Mouse (Mus musculus) heart, embryonic 14.5 days (tissue): Measurements from ENCODE around the gene Trpm1. TPM values are rescaled to one million over a fixed set of nuclear protein-coding genes. Genes with fewer than 3 reads are reported as not detected.
A peak's percentile ranks its signal among the peaks of the same experiment; 100 is the strongest.

ENCODE experiments used
- ATAC-seq: fragments of 200-750 bp; cut with Nextera tagmentation; 2 replicates; pipeline ENCODE4 v1.8.0; 2017; ENCODE audit warnings: low read depth, moderate TSS enrichment; ENCODE audit not compliant: insufficient number of reproducible peaks, insufficient read depth, low FRiP score
- H3K27ac ChIP-seq, 2 experiments: fragments of 200-500 bp in 1 of 2; fragments of 300-500 bp in 1 of 2; sonication (generic) in 1 of 2; replicated peaks in 1 of 2; 2 replicates each; pipeline ENCODE4 v1.5.1; 2012 to 2014; ENCODE audit warnings: low read depth in 2 of 2, low read length in 2 of 2, control low read depth in 1 of 2, mild to moderate bottlenecking in 1 of 2, mixed read lengths in 1 of 2; ENCODE audit not compliant: control insufficient read depth in 1 of 2, insufficient read depth in 1 of 2
- H3K27me3 ChIP-seq: fragments of 300-500 bp; sonication (generic); 2 replicates; pipeline ENCODE4 v1.6.1; 2014; ENCODE audit warnings: mild to moderate bottlenecking, low read length, control low read depth; ENCODE audit not compliant: control insufficient read depth, insufficient read depth
- H3K36me3 ChIP-seq: fragments of 300-500 bp; sonication (generic); 2 replicates; pipeline ENCODE4 v1.6.1; 2014; ENCODE audit warnings: mild to moderate bottlenecking, control low read depth, low read length, mixed read lengths; ENCODE audit not compliant: control insufficient read depth, insufficient read depth
- H3K4me1 ChIP-seq, 2 experiments: fragments of 200-500 bp in 1 of 2; fragments of 300-500 bp in 1 of 2; sonication (generic) in 1 of 2; 2 replicates each; pipeline ENCODE4 v1.6.1; 2012 to 2014; ENCODE audit warnings: low read length in 2 of 2, control low read depth in 1 of 2, mixed read lengths in 1 of 2; ENCODE audit not compliant: control insufficient read depth in 2 of 2, insufficient read depth in 2 of 2
- H3K4me2 ChIP-seq: fragments of 300-500 bp; sonication (generic); 2 replicates; pipeline ENCODE4 v1.6.1; 2014; ENCODE audit warnings: mild to moderate bottlenecking, low read length
- H3K4me3 ChIP-seq, 2 experiments: fragments of 200-500 bp in 1 of 2; fragments of 300-500 bp in 1 of 2; sonication (generic) in 1 of 2; 2 replicates each; pipeline ENCODE4 v1.5.1; 2012 to 2014; ENCODE audit warnings: low read length in 2 of 2, mild to moderate bottlenecking in 2 of 2, control low read depth in 1 of 2, low read depth in 1 of 2, moderate library complexity in 1 of 2; ENCODE audit not compliant: control insufficient read depth in 1 of 2, insufficient read depth in 1 of 2
- H3K9ac ChIP-seq: fragments of 300-500 bp; sonication (generic); 2 replicates; pipeline ENCODE4 v1.6.1; 2014; ENCODE audit warnings: mild to moderate bottlenecking, low read length
- H3K9me3 ChIP-seq: fragments of 300-500 bp; sonication (generic); 2 replicates; pipeline ENCODE4 v1.6.1; 2016; ENCODE audit warnings: low read length, control low read depth; ENCODE audit not compliant: control insufficient read depth
- WGBS: fragments of 180-500 bp; shearing (Covaris S2); extraction: QIAGEN DNeasy Blood & Tissue Kit; methylation state at CpG from one replicate; pipeline ENCODE4 v1.1.7; 2014; 5-methylcytosine and 5-hydroxymethylcytosine counted together
- polyA plus RNA-seq: library from polyadenylated mRNA; unstranded; fragments of >200 nt; fragmentation: Nextera tagmentation; extraction: Ambion mirVana; gene quantifications from 2 replicates; pipeline ENCODE4 v1.2.1, GENCODE M21; 2014

Gene Trpm1
- polyA plus RNA-seq, 1 experiment from 2014 or later, result not detected

DNA sequence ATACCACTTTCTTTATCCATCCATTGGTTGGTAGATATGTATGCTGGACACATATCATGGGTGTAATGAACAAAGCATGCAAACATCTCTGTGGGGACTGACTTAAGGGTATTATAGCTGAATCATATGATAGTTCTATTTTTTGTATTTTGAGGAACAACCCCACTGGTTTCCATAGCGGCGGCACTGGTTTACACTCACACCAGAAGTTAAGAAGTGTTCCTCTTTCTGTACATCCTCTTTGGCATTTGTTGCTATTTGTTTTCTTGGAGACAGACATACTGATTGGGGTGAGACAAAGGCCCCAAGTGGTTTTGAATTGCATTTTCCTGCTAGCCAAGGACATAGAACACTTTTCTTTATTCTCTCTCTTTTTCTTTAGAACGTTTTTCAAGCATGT lies 125.9 kb downstream of the Trpm1 start:
- H3K36me3 ChIP-seq, result no peaks in the 10 kb centered on the region
- no peak overlapping the region for H3K9ac ChIP-seq
- no peak overlapping the region for H3K4me3 ChIP-seq
- H3K4me1 ChIP-seq, result no peaks in the 10 kb centered on the region
- ATAC-seq, result no peak
- no peaks in the 10 kb centered on the region for H3K9me3 ChIP-seq
- H3K27ac ChIP-seq, result no peak overlapping the region
- H3K4me2 ChIP-seq, result no peak overlapping the region
- 89% methylated on average over 3 of the region's 3 CpGs for WGBS
- no peaks in the 10 kb centered on the region for H3K27me3 ChIP-seq

- H3K27me3 ChIP-seq, result no peaks in the 10 kb centered on the region
- no peak for ATAC-seq
- no peaks in the 10 kb centered on the region; a peak in 1 of 4 replicates for H3K4me1 ChIP-seq
- H3K9me3 ChIP-seq, result no peaks in the 10 kb centered on the region
- H3K27ac ChIP-seq, result no peak overlapping the region
- H3K9ac ChIP-seq, result no peak overlapping the region
- H3K4me3 ChIP-seq, result no peak overlapping the region
- peak overlapping the region; percentile 67 for H3K4me2 ChIP-seq
- 0 out of 2 replicates have a peak, but pooled peaks cover 2% of the 10 kb centered on the region for H3K36me3 ChIP-seq
Measured at GRCm38 (mm10) chr7:64286566-64286965, 132.9 kb downstream of the Trpm1 start.

DNA sequence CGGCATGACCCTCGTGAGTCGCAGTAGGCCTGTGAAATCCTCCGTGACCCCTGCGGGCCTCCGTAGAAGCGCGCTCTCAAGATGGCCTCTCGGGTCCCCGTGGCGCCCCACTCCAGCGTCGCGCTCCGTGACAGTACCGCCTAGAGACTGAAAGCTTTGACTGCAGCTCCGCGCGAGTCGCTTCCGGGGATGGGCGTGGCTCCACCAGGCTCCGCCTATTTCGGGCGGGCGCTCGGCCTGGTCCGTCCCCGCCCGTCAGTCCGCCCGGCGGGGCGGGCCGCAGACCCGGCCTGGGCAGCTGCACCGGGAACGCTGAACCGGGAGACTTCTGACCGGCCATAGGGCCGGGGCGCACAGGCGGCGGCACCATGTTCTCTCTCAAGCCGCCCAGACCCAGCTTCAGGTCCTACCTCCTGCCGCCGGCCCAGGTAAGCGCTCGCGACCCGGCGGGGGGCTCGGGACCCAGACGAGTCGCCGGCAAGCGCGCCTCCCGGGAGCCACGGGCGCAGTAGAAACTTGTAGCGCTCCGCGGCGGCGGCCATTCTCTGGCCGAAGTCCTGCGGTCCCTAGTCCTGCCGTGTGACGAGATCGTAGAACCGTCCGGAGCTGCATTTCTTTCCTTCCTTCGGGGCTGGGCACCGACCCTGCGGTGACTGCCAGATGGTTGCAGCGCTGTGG lies 133.9 kb downstream of the Trpm1 start, which contains the start of gene Mtmr10:
Mtmr10 (plus strand) TSS at position 240 of the 678 bp plus-strand sequence.
- ATAC-seq, result peak; percentile 98
- 0 out of 2 replicates have a peak, but pooled peaks cover 9% of the 10 kb centered on the region for H3K36me3 ChIP-seq

GRCm38 (mm10) chr7:64289416-64289815 lies 135.8 kb downstream of the Trpm1 start:
- ATAC-seq, result no peak
- 0 out of 2 replicates have a peak, but pooled peaks cover 13% of the 10 kb centered on the region for H3K36me3 ChIP-seq
- H3K9me3 ChIP-seq, result no peaks in the 10 kb centered on the region
- peaks cover 0 to 1% of the 10 kb centered on the region in 2 experiments; a peak in 2 of 4 replicates for H3K4me1 ChIP-seq
- H3K9ac ChIP-seq, result no peak overlapping the region
- no peaks in the 10 kb centered on the region for H3K27me3 ChIP-seq
- no peak overlapping the region for H3K27ac ChIP-seq
- no peak overlapping the region for H3K4me3 ChIP-seq
- H3K4me2 ChIP-seq, result no peak overlapping the region
- WGBS, result 91% methylated on average over 7 of the region's 7 CpGs

More for the DNA sequence above, 133.9 kb downstream of the Trpm1 start, which contains the start of gene Mtmr10:
- Histone ChIP-seq H3K9me3 (no peaks in the 10 kb centered on the region), H3K9ac (peak within 1 kb of the TSS; percentile 89), H3K4me2 (peak within 1 kb of the TSS; percentile 67), H3K4me3 (peak within 1 kb of the TSS; percentile 85 to 89), H3K27me3 (no peaks in the 10 kb centered on the region), H3K27ac (peak within 1 kb of the TSS; percentile 61 to 80), H3K4me1 (no peaks in the 10 kb centered on the region; a peak in 1 of 4 replicates)
- under 1% methylated on average over 77 of the region's 77 CpGs for WGBS

- WGBS, result 90% methylated on average over 6 of the region's 6 CpGs
- no peak overlapping the region for H3K4me3 ChIP-seq
- no peak for ATAC-seq
- H3K9me3 ChIP-seq, result no peaks in the 10 kb centered on the region
- peaks cover 0 to 2% of the 10 kb centered on the region in 2 experiments; a peak in 2 of 4 replicates for H3K4me1 ChIP-seq
- 0 out of 2 replicates have a peak, but pooled peaks cover 13% of the 10 kb centered on the region for H3K36me3 ChIP-seq
- no peaks in the 10 kb centered on the region for H3K27me3 ChIP-seq
- H3K4me2 ChIP-seq, result no peak overlapping the region
- no peak overlapping the region for H3K9ac ChIP-seq
- H3K27ac ChIP-seq, result no peak overlapping the region
Measured at GRCm38 (mm10) chr7:64290431-64290830, 136.8 kb downstream of the Trpm1 start.

DNA sequence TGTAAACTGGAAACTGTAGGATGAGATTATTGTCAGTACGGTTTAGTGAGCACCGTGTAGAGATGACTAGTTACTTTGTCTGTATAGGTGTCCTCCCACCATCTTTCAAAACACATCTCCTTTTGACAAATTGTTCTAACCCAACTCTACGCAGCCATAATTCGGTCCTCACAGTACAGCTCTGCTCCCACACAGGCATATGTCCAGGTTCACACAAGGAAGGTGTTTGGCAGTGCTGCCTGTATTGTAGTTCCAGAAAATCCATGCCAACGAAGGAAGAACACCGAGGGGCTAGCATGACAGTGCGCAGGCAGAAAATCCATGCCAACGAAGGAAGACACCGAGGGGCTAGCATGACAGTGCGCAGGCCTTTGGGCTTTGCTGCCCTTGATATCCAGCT lies 138.1 kb downstream of the Trpm1 start:
- H3K4me1 ChIP-seq, result peaks cover 0 to 2% of the 10 kb centered on the region in 2 experiments; a peak in 2 of 4 replicates
- 0 out of 2 replicates have a peak, but pooled peaks cover 13% of the 10 kb centered on the region for H3K36me3 ChIP-seq
- no peak overlapping the region for H3K9ac ChIP-seq
- H3K4me3 ChIP-seq, result no peak overlapping the region
- WGBS, result 89% methylated on average over 10 of the region's 10 CpGs
- no peaks in the 10 kb centered on the region for H3K9me3 ChIP-seq
- no peak for ATAC-seq
- H3K4me2 ChIP-seq, result no peak overlapping the region
- no peak overlapping the region for H3K27ac ChIP-seq
- no peaks in the 10 kb centered on the region for H3K27me3 ChIP-seq

DNA sequence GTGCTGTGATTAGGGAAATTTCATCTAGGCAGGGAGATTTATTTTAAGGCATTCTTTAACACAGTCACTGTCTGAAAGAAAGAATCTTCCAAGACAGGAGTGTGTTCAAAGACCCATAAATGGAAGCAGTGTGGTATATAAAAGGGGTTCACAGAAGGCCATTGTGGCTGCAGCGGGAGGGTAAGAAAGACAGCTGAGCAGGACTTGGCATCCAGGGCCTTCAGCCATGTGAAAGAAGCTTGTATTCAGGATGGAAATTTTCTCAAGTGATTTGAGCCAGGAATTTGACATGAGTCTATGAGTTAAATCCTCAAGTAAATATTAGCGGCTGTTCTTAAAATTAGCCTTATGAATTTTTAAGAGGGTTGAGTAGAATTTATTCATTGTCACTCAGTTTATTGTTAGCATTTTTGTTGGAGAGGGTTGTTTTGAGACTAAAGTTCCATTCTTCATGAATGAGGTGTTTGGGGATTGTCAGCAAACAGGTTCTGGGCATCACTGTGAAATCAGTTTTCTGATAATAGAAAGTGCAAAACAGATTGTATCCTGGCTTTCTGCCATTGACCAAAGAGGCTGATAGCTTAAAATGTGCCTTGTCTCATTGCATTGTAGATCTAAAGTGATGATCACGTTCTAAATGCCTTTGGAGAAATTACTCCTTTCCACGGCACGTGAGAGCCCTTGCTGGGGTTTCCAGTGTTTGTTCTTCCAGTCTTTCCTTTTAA lies 142.8 kb downstream of the Trpm1 start:
- H3K4me1 ChIP-seq, result peaks cover 0 to 2% of the 10 kb centered on the region in 2 experiments; a peak in 1 of 4 replicates
- no peak overlapping the region for H3K27ac ChIP-seq
- 79% methylated on average over 5 of the region's 5 CpGs for WGBS
- H3K36me3 ChIP-seq, result peaks cover 35% of the 10 kb centered on the region
- H3K9me3 ChIP-seq, result no peaks in the 10 kb centered on the region
- no peak for ATAC-seq
- H3K4me2 ChIP-seq, result no peak overlapping the region
- H3K9ac ChIP-seq, result no peak overlapping the region
- H3K4me3 ChIP-seq, result no peak overlapping the region
- no peaks in the 10 kb centered on the region for H3K27me3 ChIP-seq
